Mouse (Mus musculus) monocyte, adult 5-6 weeks (primary cell): ENCODE results near the gene Sptlc2. TPM values are rescaled to one million over a fixed set of nuclear protein-coding genes. Genes with fewer than 3 reads are reported as not detected.
A peak's percentile ranks its signal among the peaks of the same experiment; 100 is the strongest.

ENCODE experiments used
- ATAC-seq: fragments of 153-309, 156-312 bp; replicated peaks from 2 replicates; pipeline ENCODE4 v1.8.0; 2017; ENCODE audit warnings: mild to moderate bottlenecking; ENCODE audit not compliant: low TSS enrichment, insufficient number of reproducible peaks, severe bottlenecking, poor library complexity, low FRiP score
- total RNA-seq: library from RNA; stranded (forward); fragments of 200-1000, 200-491, 200-594 nt; gene quantifications from 3 replicates; pipeline ENCODE4 v1.2.3, GENCODE M21; 2017

Sptlc2 gene
- 143 to 275 TPM (median 270 TPM) in 3 replicates for total RNA-seq

GRCm38 (mm10) chr12:87388122-87388774 is at the start of gene Sptlc2:
Gene Sptlc2, minus strand, starts transcription at chr12:87388355.
- ATAC-seq, result peak; percentile 98

- ATAC-seq, result no peak
Observed at GRCm38 (mm10) chr12:87428885-87429284, 40.7 kb upstream of the Sptlc2 start.

- no peak for ATAC-seq
Observed at GRCm38 (mm10) chr12:87428295-87428694, 40.1 kb upstream of the Sptlc2 start.

- no peak for ATAC-seq
Observed at GRCm38 (mm10) chr12:87426354-87427031, 38.3 kb upstream of the Sptlc2 start.

- no peak for ATAC-seq
Observed at GRCm38 (mm10) chr12:87424516-87424915, 36.4 kb upstream of the Sptlc2 start.

GRCm38 (mm10) chr12:87423700-87424099 is 35.5 kb upstream of the Sptlc2 start:
- ATAC-seq, result no peak

- no peak for ATAC-seq
Observed at GRCm38 (mm10) chr12:87421708-87422507, 33.8 kb upstream of the Sptlc2 start.

GRCm38 (mm10) chr12:87419974-87420485 is 31.9 kb upstream of the Sptlc2 start:
- no peak for ATAC-seq

GRCm38 (mm10) chr12:87418921-87419320 is 30.8 kb upstream of the Sptlc2 start:
- ATAC-seq, result no peak

GRCm38 (mm10) chr12:87416690-87417089 is 28.5 kb upstream of the Sptlc2 start:
- ATAC-seq, result peak; percentile 70; the same call in 1 of the 2 replicates

- ATAC-seq, result no peak
Observed at GRCm38 (mm10) chr12:87415358-87415757, 27.2 kb upstream of the Sptlc2 start.

GRCm38 (mm10) chr12:87413179-87413790 is 25.1 kb upstream of the Sptlc2 start:
- ATAC-seq, result peak; percentile 75

- ATAC-seq, result no peak
Observed at GRCm38 (mm10) chr12:87410999-87411398, 22.8 kb upstream of the Sptlc2 start.

GRCm38 (mm10) chr12:87409123-87409522 is 21.0 kb upstream of the Sptlc2 start:
- ATAC-seq, result no peak

- ATAC-seq, result peak; percentile 57
Observed at GRCm38 (mm10) chr12:87407869-87408605, 19.9 kb upstream of the Sptlc2 start.

- ATAC-seq, result no peak
Observed at GRCm38 (mm10) chr12:87405721-87406120, 17.6 kb upstream of the Sptlc2 start.

GRCm38 (mm10) chr12:87405165-87405564 is 17.0 kb upstream of the Sptlc2 start:
- ATAC-seq, result no peak

GRCm38 (mm10) chr12:87401883-87402282 is 13.7 kb upstream of the Sptlc2 start:
- no peak for ATAC-seq
